ENCODE assay signal across 8 mouse cellular contexts in the genomic region with DNA sequence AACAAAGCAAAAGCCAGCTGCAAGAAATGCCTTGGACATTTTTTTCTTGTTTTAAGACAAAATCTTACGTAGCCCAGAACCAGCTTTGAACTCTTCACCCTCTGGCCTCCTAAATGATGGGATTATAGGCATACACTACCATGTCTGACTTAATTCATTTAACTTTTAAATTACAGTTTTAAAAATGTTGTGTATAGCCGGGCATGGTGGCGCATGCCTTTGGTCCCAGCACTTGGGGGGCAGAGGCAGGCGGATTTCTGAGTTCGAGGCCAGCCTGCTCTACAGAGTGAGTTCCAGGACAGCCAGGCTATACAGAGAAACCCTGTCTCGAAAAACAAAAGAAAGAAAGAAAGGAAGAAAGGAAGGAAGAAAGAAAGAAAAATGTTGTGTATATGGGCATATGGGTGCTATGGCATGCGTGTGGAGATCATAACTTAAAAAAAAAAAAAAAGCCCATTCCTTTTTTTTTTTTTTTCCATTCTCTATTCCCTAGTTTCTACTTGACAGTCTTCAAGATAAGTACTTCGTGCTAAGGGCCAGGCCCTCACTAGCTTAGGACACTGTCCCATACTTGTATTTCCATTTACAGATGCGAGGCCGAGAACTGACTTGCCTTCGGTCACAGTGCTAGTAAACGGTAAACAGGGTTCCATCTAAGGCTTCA. TPM values are rescaled to one million over a fixed set of nuclear protein-coding genes. Genes with fewer than 3 reads are reported as not detected.
A peak's percentile ranks its signal among the peaks of the same experiment; 100 is the strongest.
DNase-seq lines count a peak whose midpoint lies in the region; ATAC-seq and TF ChIP-seq lines count a peak whose summit lies in the region.

No protein-coding gene starts in this region.

- DNase-seq in heart, adult 8-10 months (ENCODE audit: low spot score), result no peak
- no peak for DNase-seq in hindbrain, embryonic 11.5 days (ENCODE audit: low spot score)
- no peak for DNase-seq in midbrain, embryonic 11.5 days (ENCODE audit: low spot score, missing footprints)
- no peak for DNase-seq in thymus, postnatal 25 days
- no peak for DNase-seq in layer of hippocampus, adult 9-10 months (ENCODE audit: low spot score)
- no peak for DNase-seq in gastrocnemius, postnatal 10 days

- H3K4me2 ChIP-seq in heart, embryonic 15.5 days, result peak overlapping the region; percentile 85
- peak overlapping the region; percentile 65 for H3K4me2 ChIP-seq in hindbrain, embryonic 11.5 days (replicated peaks; ENCODE audit: low read depth, low read length)
- H3K4me2 ChIP-seq in midbrain, embryonic 11.5 days, result peak overlapping the region; percentile 54

- WGBS in heart, embryonic 15.5 days, result 38% methylated on average over 12 of the region's 12 CpGs
- WGBS in bone marrow, adult 2 months, result 30% methylated on average over 12 of the region's 12 CpGs
- 42% methylated on average over 12 of the region's 12 CpGs for WGBS in hindbrain, embryonic 11.5 days
- WGBS in midbrain, embryonic 11.5 days, result 40% methylated on average over 12 of the region's 12 CpGs

- peak overlapping the region; percentile 89 for H3K9ac ChIP-seq in heart, embryonic 15.5 days
- peak overlapping the region; percentile 87 for H3K9ac ChIP-seq in hindbrain, embryonic 11.5 days (ENCODE audit: low read depth, low read length)
- H3K9ac ChIP-seq in midbrain, embryonic 11.5 days (ENCODE audit: low read length), result peak overlapping the region; percentile 86

- H3K27me3 ChIP-seq in heart, embryonic 15.5 days, result no peaks in the 10 kb centered on the region
- no peaks in the 10 kb centered on the region for H3K27me3 ChIP-seq in hindbrain, embryonic 11.5 days (ENCODE audit: control insufficient read depth, insufficient read depth, low read length)
- H3K27me3 ChIP-seq in midbrain, embryonic 11.5 days (ENCODE audit: control insufficient read depth, insufficient read depth, low read length), result no peaks in the 10 kb centered on the region

- H3K36me3 ChIP-seq in heart, embryonic 15.5 days, result peaks cover 20% of the 10 kb centered on the region
- no peaks in the 10 kb centered on the region for H3K36me3 ChIP-seq in hindbrain, embryonic 11.5 days (ENCODE audit: control insufficient read depth, insufficient read depth, low read length)
- no peaks in the 10 kb centered on the region for H3K36me3 ChIP-seq in midbrain, embryonic 11.5 days (ENCODE audit: control insufficient read depth, insufficient read depth, low read length)

- no peak for TF ChIP-seq POLR2A in bone marrow, adult 2 months (IDR thresholded peaks at IDR 0.05; ENCODE audit: borderline replicate concordance, control insufficient read depth, low read depth, low read length)

- peak overlapping the region; percentile 98 for H3K27ac ChIP-seq in heart, embryonic 15.5 days
- H3K27ac ChIP-seq in bone marrow, adult 2 months (ENCODE audit: control insufficient read depth, insufficient read depth, low read depth, low read length, poor library complexity), result peak overlapping the region; percentile 97
- peak overlapping the region; percentile 96 for H3K27ac ChIP-seq in hindbrain, embryonic 11.5 days (ENCODE audit: low read depth, low read length)
- peak overlapping the region; percentile 93 for H3K27ac ChIP-seq in midbrain, embryonic 11.5 days (ENCODE audit: low read depth, low read length)

- peak overlapping the region; percentile 89 for H3K4me3 ChIP-seq in heart, embryonic 15.5 days
- H3K4me3 ChIP-seq in bone marrow, adult 2 months (replicated peaks; ENCODE audit: control insufficient read depth, low read depth, low read length), result peak overlapping the region; percentile 90
- peak overlapping the region; percentile 78 for H3K4me3 ChIP-seq in hindbrain, embryonic 11.5 days (ENCODE audit: low read depth, low read length)
- peak overlapping the region; percentile 83 for H3K4me3 ChIP-seq in midbrain, embryonic 11.5 days (ENCODE audit: low read depth, low read length)

- no peaks in the 10 kb centered on the region for H3K9me3 ChIP-seq in heart, embryonic 15.5 days (replicated peaks)
- H3K9me3 ChIP-seq in hindbrain, embryonic 11.5 days (ENCODE audit: control insufficient read depth, low read length), result no peaks in the 10 kb centered on the region
- H3K9me3 ChIP-seq in midbrain, embryonic 11.5 days (ENCODE audit: control insufficient read depth, low read length), result no peaks in the 10 kb centered on the region

- no peak for TF ChIP-seq CTCF in bone marrow, adult 2 months (IDR thresholded peaks at IDR 0.05; ENCODE audit: control insufficient read depth, insufficient read depth, low read length)

- no peak for ATAC-seq in heart, embryonic 15.5 days (replicated peaks; ENCODE audit: insufficient number of reproducible peaks, insufficient read depth, low FRiP score, low read depth)
- no peak for ATAC-seq in hindbrain, embryonic 11.5 days (ENCODE audit: low FRiP score)
- no peak for ATAC-seq in midbrain, embryonic 11.5 days (ENCODE audit: low FRiP score)

- peaks cover 5% of the 10 kb centered on the region for H3K4me1 ChIP-seq in heart, embryonic 15.5 days (replicated peaks)
- H3K4me1 ChIP-seq in bone marrow, adult 2 months (ENCODE audit: control insufficient read depth, insufficient read depth, low read length), result no peaks in the 10 kb centered on the region; the same call in 1 of the 2 replicates
- no peaks in the 10 kb centered on the region for H3K4me1 ChIP-seq in hindbrain, embryonic 11.5 days (replicated peaks; ENCODE audit: control insufficient read depth, insufficient read depth, low read length)
- peaks cover 2% of the 10 kb centered on the region; the same call in 1 of the 2 replicates for H3K4me1 ChIP-seq in midbrain, embryonic 11.5 days (ENCODE audit: control insufficient read depth, insufficient read depth, low read length)

RNA-seq across cellular contexts. Expression of gene Eapp, which starts 0.7 kb away (rescaled TPM):
- polyA plus RNA-seq in heart, embryonic 15.5 days (2015; fragmentation: Nextera tagmentation; extraction: Ambion mirVana), result 47.8 and 50.6 TPM in 2 replicates
- 10 to 100 TPM; 21.0 to 23.1 (median 21.7) TPM for total RNA-seq in heart, adult 8-10 months (2022)
- polyA plus RNA-seq in bone marrow, adult 2 months (2011; ENCODE audit: insufficient read depth, insufficient read length, low replicate concordance, missing spikeins), result 25.2 and 50.9 TPM in 2 replicates
- polyA plus RNA-seq in hindbrain, embryonic 11.5 days (2014; fragmentation: Nextera tagmentation; extraction: Ambion mirVana), result 84.7 and 90.5 TPM in 2 replicates
- polyA plus RNA-seq in midbrain, embryonic 11.5 days (2014; fragmentation: Nextera tagmentation; extraction: Ambion mirVana), result 77.8 and 88.0 TPM in 2 replicates
- 10 to 100 TPM; 22.0 to 24.0 TPM for total RNA-seq in gastrocnemius, postnatal 10 days (2021)

RNA-seq across cellular contexts. Expression of gene Sptssa, which starts 38.6 kb away (rescaled TPM):
- polyA plus RNA-seq in heart, embryonic 15.5 days (2015; fragmentation: Nextera tagmentation; extraction: Ambion mirVana), result 137 and 138 TPM in 2 replicates
- total RNA-seq in heart, adult 8-10 months (2022), result 10 to 100 TPM; 30.2 to 30.7 (median 30.4) TPM
- polyA plus RNA-seq in bone marrow, adult 2 months (2011; ENCODE audit: insufficient read depth, insufficient read length, low replicate concordance, missing spikeins), result 14.8 and 28.0 TPM in 2 replicates
- polyA plus RNA-seq in hindbrain, embryonic 11.5 days (2014; fragmentation: Nextera tagmentation; extraction: Ambion mirVana), result 206 and 210 TPM in 2 replicates
- 213 and 221 TPM in 2 replicates for polyA plus RNA-seq in midbrain, embryonic 11.5 days (2014; fragmentation: Nextera tagmentation; extraction: Ambion mirVana)
- total RNA-seq in gastrocnemius, postnatal 10 days (2021), result 10 to 100 TPM; 31.8 to 33.7 TPM
